Mouse (Mus musculus) stomach, embryonic 14.5 days (tissue): ENCODE measurements around the gene Slc25a25. TPM values are rescaled to one million over a fixed set of nuclear protein-coding genes. Genes with fewer than 3 reads are reported as not detected.

Source experiments
- ATAC-seq: fragments of 200-750 bp; cut with Nextera tagmentation; 2 replicates; pipeline ENCODE4 v1.8.0; 2017; ENCODE audit warnings: low read depth, moderate TSS enrichment; ENCODE audit not compliant: insufficient number of reproducible peaks, insufficient read depth, low FRiP score
- H3K27ac ChIP-seq: fragments of 300-500 bp; sonication (generic); 2 replicates; pipeline ENCODE4 v1.5.1; 2014; ENCODE audit warnings: mild to moderate bottlenecking, low read length, moderate library complexity, mixed read lengths
- H3K27me3 ChIP-seq: fragments of 300-500 bp; sonication (generic); 2 replicates; pipeline ENCODE4 v1.6.1; 2014; ENCODE audit warnings: low read length, control low read depth, mixed read lengths; ENCODE audit not compliant: control insufficient read depth, insufficient read depth
- H3K36me3 ChIP-seq: fragments of 300-500 bp; sonication (generic); 2 replicates; pipeline ENCODE4 v1.6.1; 2014; ENCODE audit warnings: mild to moderate bottlenecking, control low read depth, low read length, moderate library complexity, mixed read lengths; ENCODE audit not compliant: control insufficient read depth, insufficient read depth
- H3K4me1 ChIP-seq: fragments of 300-500 bp; sonication (generic); 2 replicates; pipeline ENCODE4 v1.6.1; 2014; ENCODE audit warnings: low read length, control low read depth, mixed read lengths; ENCODE audit not compliant: control insufficient read depth, insufficient read depth
- H3K4me2 ChIP-seq: fragments of 300-500 bp; sonication (generic); replicated peaks from 2 replicates; pipeline ENCODE4 v1.6.1; 2014; ENCODE audit warnings: low read depth, low read length, control low read depth
- H3K4me3 ChIP-seq: fragments of 300-500 bp; sonication (generic); 2 replicates; pipeline ENCODE4 v1.5.1; 2014; ENCODE audit warnings: low read depth, low read length, control low read depth
- H3K9ac ChIP-seq: fragments of 300-500 bp; sonication (generic); replicated peaks from 2 replicates; pipeline ENCODE4 v1.6.1; 2014; ENCODE audit warnings: low read depth, mild to moderate bottlenecking, control low read depth, low read length, moderate library complexity, mixed read lengths
- H3K9me3 ChIP-seq: fragments of 300-500 bp; sonication (generic); 2 replicates; pipeline ENCODE4 v1.6.1; 2016; ENCODE audit warnings: low read depth, low read length, control low read depth; ENCODE audit not compliant: control insufficient read depth
- WGBS: fragments of 180-500 bp; shearing (Covaris S2); extraction: QIAGEN DNeasy Blood & Tissue Kit; methylation state at CpG from one replicate; pipeline ENCODE4 v1.1.7; 2014; 5-methylcytosine and 5-hydroxymethylcytosine counted together
- polyA plus RNA-seq: library from polyadenylated mRNA; unstranded; fragments of >200 nt; fragmentation: Nextera tagmentation; extraction: Ambion mirVana; gene quantifications from 2 replicates; pipeline ENCODE4 v1.2.1, GENCODE M21; 2014

The Slc25a25 gene
- polyA plus RNA-seq, 1 experiment from 2014 or later, result 13.7 TPM

DNA sequence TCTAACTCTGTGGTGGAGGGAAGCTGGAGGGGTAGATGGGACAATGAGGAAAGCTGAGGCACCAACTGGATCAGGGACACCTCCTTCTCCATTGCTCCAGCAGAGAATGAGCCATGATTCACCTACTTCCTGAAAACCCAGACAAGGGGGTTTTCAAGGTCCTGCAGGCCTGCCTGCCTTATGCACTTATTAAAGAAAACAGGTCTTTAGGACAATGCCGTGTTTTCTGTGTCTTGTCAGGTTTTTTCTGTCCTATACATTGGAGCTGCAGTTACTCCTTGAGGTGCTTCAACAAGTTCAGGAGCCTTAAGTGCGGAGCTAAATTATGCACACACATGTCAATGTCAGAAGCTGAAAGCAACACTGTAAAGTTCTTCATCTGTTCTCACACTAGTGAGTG is 9.7 kb downstream of the Slc25a25 start:
- peaks cover 9% of the 10 kb centered on the region; the same call in 1 of the 2 replicates for H3K4me1 ChIP-seq
- H3K36me3 ChIP-seq, result no peaks in the 10 kb centered on the region
- WGBS, result 81% methylated on average over 2 of the region's 2 CpGs
- H3K27ac ChIP-seq, result no peak overlapping the region
- no peaks in the 10 kb centered on the region for H3K27me3 ChIP-seq
- no peak overlapping the region for H3K4me3 ChIP-seq
- no peak overlapping the region for H3K9ac ChIP-seq
- no peak overlapping the region for H3K4me2 ChIP-seq
- ATAC-seq, result no peak
- H3K9me3 ChIP-seq, result no peaks in the 10 kb centered on the region

DNA sequence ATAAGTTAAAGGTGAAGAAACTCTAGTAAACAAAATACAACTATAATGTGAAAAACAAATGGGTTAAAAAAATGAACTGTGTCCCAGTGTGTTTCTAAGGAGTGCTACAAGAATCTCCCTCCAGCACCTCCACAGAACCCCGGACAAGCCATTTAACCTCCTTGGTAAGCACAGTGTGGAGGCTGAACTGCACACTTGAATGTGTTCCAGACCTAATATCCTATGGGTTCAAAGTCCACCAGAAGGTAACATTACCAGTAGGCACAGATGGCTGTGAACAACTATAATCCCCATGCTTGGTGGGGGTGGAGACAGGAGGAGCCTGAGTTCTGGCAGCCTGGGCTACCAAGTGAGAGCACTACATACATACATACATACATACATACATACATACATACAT is 10.6 kb downstream of the Slc25a25 start:
- 65% methylated on average over 1 of the region's 1 CpGs for whole genome bisulfite sequencing
- ATAC-seq, result no peak
- H3K27ac ChIP-seq, result no peak overlapping the region

GRCm38 (mm10) chr2:32440164-32440563 is 11.1 kb downstream of the Slc25a25 start:
- no peak overlapping the region for H3K9ac ChIP-seq
- peaks cover 9% of the 10 kb centered on the region; the same call in 1 of the 2 replicates for H3K4me1 ChIP-seq
- H3K4me2 ChIP-seq, result no peak overlapping the region
- no peaks in the 10 kb centered on the region for H3K36me3 ChIP-seq
- ATAC-seq, result no peak
- H3K4me3 ChIP-seq, result no peak overlapping the region
- no peak overlapping the region for H3K27ac ChIP-seq
- 51% methylated on average over 2 of the region's 2 CpGs for WGBS
- H3K27me3 ChIP-seq, result no peaks in the 10 kb centered on the region
- H3K9me3 ChIP-seq, result no peaks in the 10 kb centered on the region

More for the DNA sequence above, 10.6 kb downstream of the Slc25a25 start:
- Histone ChIP-seq H3K9me3 (no peaks in the 10 kb centered on the region), H3K9ac (no peak overlapping the region), H3K27me3 (no peaks in the 10 kb centered on the region), H3K4me1 (peaks cover 9% of the 10 kb centered on the region; the same call in 1 of the 2 replicates), H3K4me2 (no peak overlapping the region), H3K4me3 (no peak overlapping the region), H3K36me3 (no peaks in the 10 kb centered on the region)

DNA sequence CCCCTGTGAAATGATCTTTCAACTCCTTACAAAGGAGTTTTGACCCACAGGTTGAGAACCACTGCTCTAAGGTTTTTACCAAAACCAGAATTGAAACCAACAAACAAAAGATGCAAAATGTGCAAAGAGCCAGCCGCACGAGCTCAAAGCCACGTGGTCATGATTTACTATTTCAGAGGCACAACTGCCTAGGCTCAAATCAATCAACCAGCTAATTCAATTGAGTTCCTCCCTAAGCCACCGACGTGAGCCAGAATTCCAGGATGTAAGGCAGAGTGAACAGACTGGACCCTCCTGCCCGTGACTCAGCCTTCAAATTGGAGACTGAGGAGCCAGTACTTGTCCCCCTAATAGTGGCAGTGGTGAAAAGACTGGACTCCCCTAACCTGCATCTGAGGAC is 12.1 kb downstream of the Slc25a25 start:
- WGBS, result 48% methylated on average over 6 of the region's 6 CpGs
- Histone ChIP-seq H3K27me3 (no peaks in the 10 kb centered on the region), H3K27ac (no peak overlapping the region), H3K4me1 (peaks cover 9% of the 10 kb centered on the region; the same call in 1 of the 2 replicates), H3K36me3 (no peaks in the 10 kb centered on the region), H3K4me3 (no peak overlapping the region), H3K9me3 (no peaks in the 10 kb centered on the region), H3K4me2 (no peak overlapping the region), H3K9ac (no peak overlapping the region)
- ATAC-seq, result no peak

DNA sequence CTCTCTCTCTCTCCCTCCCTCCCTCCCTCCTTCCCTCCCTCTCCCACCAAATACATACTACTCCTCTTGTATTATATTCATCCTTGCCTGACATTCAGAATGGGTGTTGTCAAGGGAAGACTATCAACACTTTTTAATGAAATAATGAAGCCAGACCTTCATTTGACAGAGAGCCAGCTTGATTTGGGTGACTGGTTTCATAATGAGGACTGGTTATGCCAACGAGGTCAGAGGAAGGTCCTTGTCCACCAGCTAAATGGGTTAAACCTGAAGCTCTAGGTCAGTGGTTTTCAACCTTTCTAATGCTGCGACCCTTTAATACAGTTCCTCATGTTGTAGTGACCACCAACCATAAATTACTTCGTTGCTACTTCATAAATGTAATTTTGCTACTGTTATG is 12.5 kb downstream of the Slc25a25 start:
- Histone ChIP-seq H3K9ac (no peak overlapping the region), H3K4me2 (no peak overlapping the region), H3K27ac (no peak overlapping the region), H3K9me3 (no peaks in the 10 kb centered on the region), H3K27me3 (no peaks in the 10 kb centered on the region), H3K4me3 (no peak overlapping the region), H3K4me1 (peaks cover 9% of the 10 kb centered on the region; the same call in 1 of the 2 replicates), H3K36me3 (no peaks in the 10 kb centered on the region)
- 83% methylated on average over 3 of the region's 3 CpGs for WGBS
- no peak for ATAC-seq

- no peak overlapping the region for H3K4me2 ChIP-seq
- peaks cover 9% of the 10 kb centered on the region; the same call in 1 of the 2 replicates for H3K4me1 ChIP-seq
- H3K9me3 ChIP-seq, result no peaks in the 10 kb centered on the region
- no peak overlapping the region for H3K27ac ChIP-seq
- H3K9ac ChIP-seq, result no peak overlapping the region
- no peaks in the 10 kb centered on the region for H3K36me3 ChIP-seq
- WGBS, result 83% methylated on average over 2 of the region's 2 CpGs
- no peak for ATAC-seq
- H3K27me3 ChIP-seq, result no peaks in the 10 kb centered on the region
- no peak overlapping the region for H3K4me3 ChIP-seq
These were observed 13.6 kb downstream of the Slc25a25 start for GRCm38 (mm10) chr2:32437612-32438166.

DNA sequence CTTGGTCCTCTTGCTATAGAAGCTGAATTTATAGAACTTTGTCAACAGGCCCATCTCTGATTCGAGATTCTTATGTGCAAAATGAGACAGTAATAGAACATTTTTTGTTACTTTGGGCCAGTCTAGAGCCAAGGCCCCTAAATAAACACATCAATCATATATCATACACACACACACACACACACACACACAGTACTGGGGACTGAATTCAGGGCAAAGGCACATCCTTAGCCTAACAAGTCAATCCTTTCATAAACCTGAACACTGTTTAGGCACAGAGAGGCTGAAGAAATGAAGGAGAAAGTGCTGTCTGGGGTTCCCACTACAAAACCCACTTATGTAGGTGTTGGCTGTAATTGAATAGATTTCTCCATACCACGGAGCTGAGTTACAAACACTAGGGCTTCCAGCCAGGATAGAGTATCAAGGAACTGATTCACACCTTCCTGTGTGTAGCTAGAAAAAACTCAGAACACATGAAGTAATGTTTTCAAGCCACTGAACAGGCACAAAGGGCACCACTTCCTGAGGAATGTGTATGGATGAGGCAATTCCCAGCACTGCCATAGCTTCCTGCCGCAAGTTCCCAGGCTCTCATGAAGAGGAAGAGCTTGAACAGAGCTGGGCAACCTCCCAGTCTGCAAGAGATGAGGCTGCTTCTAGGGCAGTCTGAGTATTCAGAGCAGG is 14.4 kb downstream of the Slc25a25 start:
- Histone ChIP-seq H3K4me2 (no peak overlapping the region), H3K27ac (no peak overlapping the region), H3K36me3 (no peaks in the 10 kb centered on the region), H3K27me3 (no peaks in the 10 kb centered on the region), H3K4me1 (peaks cover 9% of the 10 kb centered on the region; the same call in 1 of the 2 replicates), H3K9ac (no peak overlapping the region), H3K9me3 (no peaks in the 10 kb centered on the region), H3K4me3 (no peak overlapping the region)
- no peak for ATAC-seq
- 58% methylated on average over 3 of the region's 3 CpGs for WGBS

- Histone ChIP-seq H3K4me1 (peaks cover 36% of the 10 kb centered on the region), H3K27ac (peak overlapping the region; percentile 78), H3K36me3 (no peaks in the 10 kb centered on the region), H3K9me3 (no peaks in the 10 kb centered on the region), H3K4me3 (peak overlapping the region; percentile 32), H3K9ac (no peak overlapping the region; the same call in 1 of the 2 replicates), H3K27me3 (no peaks in the 10 kb centered on the region), H3K4me2 (peak overlapping the region; percentile 54)
- 7% methylated on average over 18 of the region's 18 CpGs for WGBS
- peak; percentile 85 for ATAC-seq
These were observed 20.3 kb downstream of the Slc25a25 start for GRCm38 (mm10) chr2:32430701-32431676.
